Mouse (Mus musculus): ENCODE data around the gene Bud23. TPM values are rescaled to one million over a fixed set of nuclear protein-coding genes. Genes with fewer than 3 reads are reported as not detected.
"Not testable (repeated sequence)": the region's sequence is repeated elsewhere in the genome, so short reads cannot be mapped to it uniquely, and the experiment has no call there.

Gene Bud23
- polyA plus RNA-seq (2014; fragmentation: Nextera tagmentation; extraction: Ambion mirVana), result 98.0 and 107 TPM in 2 replicates

- WGBS, result 70% methylated on average over 9 of the region's 9 CpGs
- H3K36me3 ChIP-seq (ENCODE audit: control insufficient read depth, insufficient read depth, low read length), result peaks cover 16% of the 10 kb centered on the region
- ATAC-seq (replicated peaks; ENCODE audit: low FRiP score, low TSS enrichment, low read depth); H3K27ac ChIP-seq (ENCODE audit: low read depth); DNase-seq (ENCODE audit: low spot score); H3K9me3 ChIP-seq (ENCODE audit: control insufficient read depth, low read length); H3K27me3 ChIP-seq (replicated peaks; ENCODE audit: control insufficient read depth, insufficient read depth, low read length): not testable (repeated sequence)
- H3K4me2 ChIP-seq (ENCODE audit: low read length), result peak within 1 kb of the TSS; percentile 85
- H3K4me1 ChIP-seq (replicated peaks; ENCODE audit: control insufficient read depth, insufficient read depth, low read length), result peaks cover 15% of the 10 kb centered on the region
- peak within 1 kb of the TSS; percentile 90 for H3K9ac ChIP-seq (ENCODE audit: low read length)
- H3K4me3 ChIP-seq (ENCODE audit: low read depth, low read length), result peak within 1 kb of the TSS; percentile 97
Measured at GRCm38 (mm10) chr5:135064909-135065446, at the start of gene Bud23. Bud23 (minus strand) TSS chr5:135064959.

GRCm38 (mm10) chr5:135113782-135114181, 49.0 kb upstream of the Bud23 start:
- Histone ChIP-seq H3K4me2 (ENCODE audit: low read length) (no peak overlapping the region), H3K9ac (ENCODE audit: low read length) (no peak overlapping the region), H3K9me3 (ENCODE audit: control insufficient read depth, low read length) (no peaks in the 10 kb centered on the region), H3K27me3 (replicated peaks; ENCODE audit: control insufficient read depth, insufficient read depth, low read length) (peaks cover 11% of the 10 kb centered on the region), H3K27ac (ENCODE audit: low read depth) (no peak overlapping the region), H3K4me1 (replicated peaks; ENCODE audit: control insufficient read depth, insufficient read depth, low read length) (no peaks in the 10 kb centered on the region), H3K4me3 (ENCODE audit: low read depth, low read length) (no peak overlapping the region), H3K36me3 (ENCODE audit: control insufficient read depth, insufficient read depth, low read length) (no peaks in the 10 kb centered on the region)
- 89% methylated on average over 12 of the region's 12 CpGs for WGBS
- DNase-seq (ENCODE audit: low spot score) (no peak), ATAC-seq (replicated peaks; ENCODE audit: low FRiP score, low TSS enrichment, low read depth) (no peak)

DNA sequence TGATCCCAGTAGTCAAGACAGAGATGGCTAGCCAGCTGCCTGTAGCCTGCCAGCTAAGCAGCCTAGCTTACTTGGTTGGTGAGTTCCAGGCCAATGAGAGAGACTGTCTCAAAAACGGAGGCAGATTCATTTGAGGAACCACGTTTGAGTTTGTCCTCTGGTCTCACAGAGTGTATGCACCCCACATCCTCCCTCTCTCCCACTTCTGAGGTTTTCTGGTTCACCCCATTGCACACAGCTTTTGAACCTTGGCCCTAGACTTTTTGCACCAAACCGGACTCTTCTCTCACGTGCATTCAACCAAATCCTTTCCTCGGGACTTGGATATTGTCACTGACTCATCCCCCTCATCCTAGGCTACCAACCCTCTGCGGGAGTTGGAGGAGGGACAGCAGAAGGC, 45.2 kb upstream of the Bud23 start:
- H3K4me1 ChIP-seq (replicated peaks; ENCODE audit: control insufficient read depth, insufficient read depth, low read length), result no peaks in the 10 kb centered on the region; the same call in 1 of the 2 replicates
- ATAC-seq (replicated peaks; ENCODE audit: low FRiP score, low TSS enrichment, low read depth) (no peak), DNase-seq (ENCODE audit: low spot score) (no peak)
- peaks cover 49% of the 10 kb centered on the region for H3K27me3 ChIP-seq (replicated peaks; ENCODE audit: control insufficient read depth, insufficient read depth, low read length)
- no peaks in the 10 kb centered on the region for H3K36me3 ChIP-seq (ENCODE audit: control insufficient read depth, insufficient read depth, low read length)
- H3K4me3 ChIP-seq (ENCODE audit: low read depth, low read length), result no peak overlapping the region
- 78% methylated on average over 6 of the region's 6 CpGs for WGBS
- H3K9me3 ChIP-seq (ENCODE audit: control insufficient read depth, low read length), result no peaks in the 10 kb centered on the region
- no peak overlapping the region for H3K27ac ChIP-seq (ENCODE audit: low read depth)
- no peak overlapping the region for H3K4me2 ChIP-seq (ENCODE audit: low read length)
- H3K9ac ChIP-seq (ENCODE audit: low read length), result no peak overlapping the region

GRCm38 (mm10) chr5:135109426-135109825, 44.7 kb upstream of the Bud23 start:
- WGBS, result 83% methylated on average over 3 of the region's 3 CpGs

GRCm38 (mm10) chr5:135109017-135109416, 44.3 kb upstream of the Bud23 start:
- no peaks in the 10 kb centered on the region for H3K36me3 ChIP-seq (ENCODE audit: control insufficient read depth, insufficient read depth, low read length)
- no peak for ATAC-seq (replicated peaks; ENCODE audit: low FRiP score, low TSS enrichment, low read depth)
- H3K27ac ChIP-seq (ENCODE audit: low read depth), result no peak overlapping the region
- no peak overlapping the region for H3K4me3 ChIP-seq (ENCODE audit: low read depth, low read length)
- H3K4me1 ChIP-seq (replicated peaks; ENCODE audit: control insufficient read depth, insufficient read depth, low read length), result no peaks in the 10 kb centered on the region; the same call in 1 of the 2 replicates
- H3K9ac ChIP-seq (ENCODE audit: low read length), result no peak overlapping the region
- H3K9me3 ChIP-seq (ENCODE audit: control insufficient read depth, low read length), result no peaks in the 10 kb centered on the region
- WGBS, result 65% methylated on average over 6 of the region's 6 CpGs
- H3K4me2 ChIP-seq (ENCODE audit: low read length), result no peak overlapping the region
- no peak for DNase-seq (ENCODE audit: low spot score)
- H3K27me3 ChIP-seq (replicated peaks; ENCODE audit: control insufficient read depth, insufficient read depth, low read length), result peaks cover 52% of the 10 kb centered on the region

More at GRCm38 (mm10) chr5:135109426-135109825, 44.7 kb upstream of the Bud23 start:
- Histone ChIP-seq H3K9me3 (ENCODE audit: control insufficient read depth, low read length) (no peaks in the 10 kb centered on the region), H3K4me1 (replicated peaks; ENCODE audit: control insufficient read depth, insufficient read depth, low read length) (no peaks in the 10 kb centered on the region; the same call in 1 of the 2 replicates), H3K4me3 (ENCODE audit: low read depth, low read length) (no peak overlapping the region), H3K36me3 (ENCODE audit: control insufficient read depth, insufficient read depth, low read length) (no peaks in the 10 kb centered on the region), H3K27me3 (replicated peaks; ENCODE audit: control insufficient read depth, insufficient read depth, low read length) (peaks cover 52% of the 10 kb centered on the region), H3K9ac (ENCODE audit: low read length) (no peak overlapping the region), H3K27ac (ENCODE audit: low read depth) (no peak overlapping the region), H3K4me2 (ENCODE audit: low read length) (no peak overlapping the region)
- ATAC-seq (replicated peaks; ENCODE audit: low FRiP score, low TSS enrichment, low read depth), result no peak
- DNase-seq (ENCODE audit: low spot score), result no peak

DNA sequence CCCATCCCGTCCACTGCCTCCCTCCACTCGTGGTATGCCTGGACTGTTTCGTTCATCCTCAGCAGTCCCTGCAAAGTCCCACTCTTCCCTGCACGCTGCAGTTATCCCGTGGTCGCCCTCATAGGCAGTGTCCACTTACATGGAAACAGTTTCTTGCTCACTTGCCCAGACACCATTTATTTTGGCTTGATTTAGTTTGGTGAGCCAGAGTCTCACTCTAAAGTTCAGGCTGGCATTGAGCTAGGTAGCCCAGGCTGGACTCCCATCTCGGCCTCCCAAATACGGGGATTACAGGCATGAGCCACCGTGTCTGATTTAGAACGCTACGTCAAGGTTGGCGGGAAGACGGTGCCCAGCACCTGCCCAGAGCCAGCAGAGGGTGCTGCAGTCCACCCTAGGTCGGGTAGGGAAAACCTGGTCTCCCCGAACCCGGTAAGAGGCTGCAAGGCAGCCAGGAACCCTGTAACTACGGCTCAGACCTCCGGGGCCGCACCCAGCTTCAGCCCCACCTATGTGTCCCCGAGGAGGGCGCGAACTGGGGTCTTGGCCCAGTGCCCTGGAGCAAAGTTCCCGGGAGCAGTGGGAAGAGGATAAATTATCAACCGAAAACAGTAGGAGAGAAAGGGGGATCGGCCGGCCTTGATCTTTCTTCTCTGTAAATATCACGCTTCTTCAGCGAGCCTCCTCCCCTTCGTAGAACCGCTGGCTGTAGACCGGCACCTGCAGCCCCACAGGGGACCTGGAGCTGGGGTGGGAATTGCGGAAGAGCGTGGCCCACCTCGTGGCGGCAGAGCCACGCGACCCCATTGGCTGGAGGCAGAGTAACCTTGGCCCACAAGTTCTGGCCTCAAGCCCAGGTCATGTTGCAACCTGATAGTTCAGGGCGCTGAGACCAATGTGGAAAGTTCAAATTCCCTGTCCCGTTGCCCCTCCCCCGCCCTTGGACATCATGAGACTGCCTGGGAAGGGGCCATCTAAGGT, 43.1 kb upstream of the Bud23 start:
- Histone ChIP-seq H3K9me3 (ENCODE audit: control insufficient read depth, low read length) (no peaks in the 10 kb centered on the region), H3K9ac (ENCODE audit: low read length) (0 out of 2 replicates have a peak overlapping the region, but pooled peaks have one; percentile 1), H3K4me3 (ENCODE audit: low read depth, low read length) (peak overlapping the region; percentile 50), H3K27me3 (replicated peaks; ENCODE audit: control insufficient read depth, insufficient read depth, low read length) (peaks cover 52% of the 10 kb centered on the region), H3K4me1 (replicated peaks; ENCODE audit: control insufficient read depth, insufficient read depth, low read length) (no peaks in the 10 kb centered on the region; the same call in 1 of the 2 replicates), H3K4me2 (ENCODE audit: low read length) (peak overlapping the region; percentile 93), H3K27ac (ENCODE audit: low read depth) (no peak overlapping the region), H3K36me3 (ENCODE audit: control insufficient read depth, insufficient read depth, low read length) (no peaks in the 10 kb centered on the region)
- WGBS, result 12% methylated on average over 40 of the region's 40 CpGs
- ATAC-seq (replicated peaks; ENCODE audit: low FRiP score, low TSS enrichment, low read depth), result peak; percentile 33; the same call in 1 of the 2 replicates
- peak; percentile 80 for DNase-seq (ENCODE audit: low spot score)

DNA sequence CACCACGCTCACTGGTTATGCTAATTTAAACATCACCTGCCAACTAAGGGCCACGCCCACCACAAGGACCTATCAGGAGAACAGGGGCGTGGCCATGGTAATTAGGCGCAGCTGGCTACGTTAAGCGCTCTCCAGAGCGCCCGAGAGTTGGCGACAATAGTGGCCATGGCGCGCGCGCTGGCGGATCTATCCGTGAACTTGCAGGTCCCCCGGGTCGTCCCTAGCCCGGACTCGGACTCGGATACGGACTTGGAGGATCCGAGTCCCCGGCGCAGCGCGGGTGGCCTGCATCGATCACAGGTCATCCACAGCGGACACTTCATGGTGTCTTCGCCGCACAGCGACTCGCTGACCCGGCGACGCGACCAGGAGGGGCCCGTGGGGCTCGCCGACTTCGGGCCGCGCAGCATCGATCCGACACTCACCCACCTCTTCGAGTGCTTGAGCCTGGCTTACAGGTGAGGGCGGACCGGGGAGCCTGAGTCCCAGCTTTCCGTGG, 42.0 kb upstream of the Bud23 start:
- H3K4me3 ChIP-seq (ENCODE audit: low read depth, low read length), result peak overlapping the region; percentile 50
- peak overlapping the region; percentile 93 for H3K4me2 ChIP-seq (ENCODE audit: low read length)
- peak; percentile 79 for DNase-seq (ENCODE audit: low spot score)
- ATAC-seq (replicated peaks; ENCODE audit: low FRiP score, low TSS enrichment, low read depth), result peak; percentile 73
- no peaks in the 10 kb centered on the region for H3K36me3 ChIP-seq (ENCODE audit: control insufficient read depth, insufficient read depth, low read length)
- WGBS, result under 1% methylated on average over 48 of the region's 48 CpGs
- H3K9ac ChIP-seq (ENCODE audit: low read length), result peak overlapping the region; percentile 45; the same call in 1 of the 2 replicates
- no peaks in the 10 kb centered on the region; the same call in 1 of the 2 replicates for H3K4me1 ChIP-seq (replicated peaks; ENCODE audit: control insufficient read depth, insufficient read depth, low read length)
- H3K27ac ChIP-seq (ENCODE audit: low read depth), result no peak overlapping the region
- H3K9me3 ChIP-seq (ENCODE audit: control insufficient read depth, low read length), result no peaks in the 10 kb centered on the region
- H3K27me3 ChIP-seq (replicated peaks; ENCODE audit: control insufficient read depth, insufficient read depth, low read length), result peaks cover 52% of the 10 kb centered on the region

GRCm38 (mm10) chr5:135103999-135104660, 39.4 kb upstream of the Bud23 start:
- 65% methylated on average over 11 of the region's 11 CpGs for WGBS
- no peaks in the 10 kb centered on the region for H3K9me3 ChIP-seq (ENCODE audit: control insufficient read depth, low read length)
- H3K4me1 ChIP-seq (replicated peaks; ENCODE audit: control insufficient read depth, insufficient read depth, low read length), result no peaks in the 10 kb centered on the region; the same call in 1 of the 2 replicates
- no peaks in the 10 kb centered on the region for H3K36me3 ChIP-seq (ENCODE audit: control insufficient read depth, insufficient read depth, low read length)
- H3K4me3 ChIP-seq (ENCODE audit: low read depth, low read length), result no peak overlapping the region
- DNase-seq (ENCODE audit: low spot score) (no peak), ATAC-seq (replicated peaks; ENCODE audit: low FRiP score, low TSS enrichment, low read depth) (no peak)
- no peak overlapping the region for H3K4me2 ChIP-seq (ENCODE audit: low read length)
- H3K9ac ChIP-seq (ENCODE audit: low read length), result no peak overlapping the region
- no peak overlapping the region for H3K27ac ChIP-seq (ENCODE audit: low read depth)
- H3K27me3 ChIP-seq (replicated peaks; ENCODE audit: control insufficient read depth, insufficient read depth, low read length), result peaks cover 45% of the 10 kb centered on the region

Data from intestine, embryonic 14.5 days (tissue).